Mouse (Mus musculus) kidney, adult 8-10 months (tissue): ENCODE results near the gene Gcsam.

Source experiments
- DNase-seq, 2 experiments: peaks; one replicate each; pipeline ENCODE4 v3.0.0; 2022

The Gcsam gene

GRCm38 (mm10) chr16:45653009-45653933, 43.1 kb downstream of the Gcsam start:
- no peak for DNase-seq

- DNase-seq = peak; percentile 44 to 50
Measured at GRCm38 (mm10) chr16:45653934-45654332, 43.8 kb downstream of the Gcsam start, which contains the start of gene BC016579. Gene BC016579, minus strand, starts transcription at chr16:45654068.

GRCm38 (mm10) chr16:45654465-45654864, 44.3 kb downstream of the Gcsam start:
- DNase-seq = no peak

- DNase-seq = no peak
Measured at GRCm38 (mm10) chr16:45657574-45658159, 47.5 kb downstream of the Gcsam start.

GRCm38 (mm10) chr16:45658248-45658647, 48.1 kb downstream of the Gcsam start:
- DNase-seq = no peak

- no peak for DNase-seq
Measured at GRCm38 (mm10) chr16:45659596-45659995, 49.4 kb downstream of the Gcsam start.

- DNase-seq = no peak
Measured at GRCm38 (mm10) chr16:45662381-45662780, 52.2 kb downstream of the Gcsam start.

GRCm38 (mm10) chr16:45666136-45666535, 56.0 kb downstream of the Gcsam start:
- DNase-seq = no peak

- no peak for DNase-seq
Measured at GRCm38 (mm10) chr16:45668178-45668577, 58.0 kb downstream of the Gcsam start.

GRCm38 (mm10) chr16:45670005-45670404, 59.8 kb downstream of the Gcsam start:
- peak in 1 of 2 experiments; percentile 12 for DNase-seq
